Mouse (Mus musculus) forebrain, embryonic 14.5 days (tissue): ENCODE results near the gene Prr5l. TPM values are rescaled to one million over a fixed set of nuclear protein-coding genes. Genes with fewer than 3 reads are reported as not detected.

Source experiments
- ATAC-seq: fragments of 200-750 bp; cut with Nextera tagmentation; 2 replicates; pipeline ENCODE4 v1.8.0; 2017; ENCODE audit warnings: mild to moderate bottlenecking, moderate library complexity
- DNase-seq: peaks from one replicate; pipeline ENCODE4 v3.0.0-alpha.2; 2015; ENCODE audit warnings: low spot score
- H3K27ac ChIP-seq: fragments of 300-500 bp; sonication (generic); 2 replicates; pipeline ENCODE4 v1.5.1; 2014; ENCODE audit warnings: low read depth, mild to moderate bottlenecking, control low read depth, low read length, moderate library complexity
- H3K27me3 ChIP-seq: fragments of 300-500 bp; sonication (generic); replicated peaks from 2 replicates; pipeline ENCODE4 v1.6.1; 2014; ENCODE audit warnings: low read length, control low read depth, mixed read lengths; ENCODE audit not compliant: control insufficient read depth, insufficient read depth
- H3K36me3 ChIP-seq: fragments of 300-500 bp; sonication (generic); 2 replicates; pipeline ENCODE4 v1.6.1; 2014; ENCODE audit warnings: low read length, control low read depth; ENCODE audit not compliant: control insufficient read depth, insufficient read depth
- H3K4me1 ChIP-seq: fragments of 300-500 bp; sonication (generic); 2 replicates; pipeline ENCODE4 v1.6.1; 2014; ENCODE audit warnings: antibody characterized with exemption, low read length, control low read depth; ENCODE audit not compliant: control insufficient read depth, insufficient read depth
- H3K4me2 ChIP-seq: fragments of 300-500 bp; sonication (generic); 2 replicates; pipeline ENCODE4 v1.6.1; 2014; ENCODE audit warnings: mild to moderate bottlenecking, control low read depth, low read length
- H3K4me3 ChIP-seq: fragments of 300-500 bp; sonication (generic); 2 replicates; pipeline ENCODE4 v1.5.1; 2014; ENCODE audit warnings: low read depth, low read length, control low read depth
- H3K9ac ChIP-seq: fragments of 300-500 bp; sonication (generic); 2 replicates; pipeline ENCODE4 v1.6.1; 2014; ENCODE audit warnings: mild to moderate bottlenecking, low read length, control low read depth, moderate library complexity
- H3K9me3 ChIP-seq: fragments of 300-500 bp; sonication (generic); replicated peaks from 2 replicates; pipeline ENCODE4 v1.6.1; 2016; ENCODE audit warnings: low read length, control low read depth, mixed read lengths; ENCODE audit not compliant: control insufficient read depth
- WGBS: fragments of 180-500 bp; shearing (Covaris S2); extraction: QIAGEN DNeasy Blood & Tissue Kit; methylation state at CpG from one replicate; pipeline ENCODE4 v1.1.7; 2014; 5-methylcytosine and 5-hydroxymethylcytosine counted together
- polyA plus RNA-seq: library from polyadenylated mRNA; unstranded; fragments of >200 nt; fragmentation: Nextera tagmentation; extraction: Ambion mirVana; gene quantifications from 2 replicates; pipeline ENCODE4 v1.2.1, GENCODE M21; 2014

The Prr5l gene
- polyA plus RNA-seq, 1 experiment from 2014 or later = 5.4 TPM

DNA sequence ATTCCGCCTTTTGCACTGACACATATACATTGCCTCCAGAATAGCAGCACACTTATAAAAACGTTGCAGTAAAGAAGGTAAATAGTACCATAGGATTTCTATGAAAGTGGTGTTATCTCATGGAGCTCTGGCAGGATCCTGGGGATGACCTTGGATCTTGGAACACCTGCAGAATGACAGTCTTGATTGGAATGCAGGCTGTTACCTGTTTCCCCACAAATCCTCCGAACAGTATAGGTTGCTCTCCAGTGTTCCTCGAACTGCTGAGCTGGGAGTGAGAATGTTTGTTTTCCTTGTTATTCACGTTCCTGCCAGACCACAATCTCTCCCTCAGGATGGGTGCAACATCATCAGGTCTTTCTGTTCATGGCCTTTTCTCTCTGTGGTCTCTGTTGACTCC lies 75.1 kb downstream of the Prr5l start:
- H3K36me3 ChIP-seq = no peaks in the 10 kb centered on the region
- no peak overlapping the region for H3K9ac ChIP-seq
- WGBS = 84% methylated on average over 5 of the region's 5 CpGs
- H3K4me1 ChIP-seq = no peaks in the 10 kb centered on the region
- no peak overlapping the region for H3K4me2 ChIP-seq
- no peak for DNase-seq
- no peaks in the 10 kb centered on the region for H3K27me3 ChIP-seq
- H3K9me3 ChIP-seq = no peaks in the 10 kb centered on the region
- ATAC-seq = no peak
- no peak overlapping the region for H3K4me3 ChIP-seq
- no peak overlapping the region for H3K27ac ChIP-seq

DNA sequence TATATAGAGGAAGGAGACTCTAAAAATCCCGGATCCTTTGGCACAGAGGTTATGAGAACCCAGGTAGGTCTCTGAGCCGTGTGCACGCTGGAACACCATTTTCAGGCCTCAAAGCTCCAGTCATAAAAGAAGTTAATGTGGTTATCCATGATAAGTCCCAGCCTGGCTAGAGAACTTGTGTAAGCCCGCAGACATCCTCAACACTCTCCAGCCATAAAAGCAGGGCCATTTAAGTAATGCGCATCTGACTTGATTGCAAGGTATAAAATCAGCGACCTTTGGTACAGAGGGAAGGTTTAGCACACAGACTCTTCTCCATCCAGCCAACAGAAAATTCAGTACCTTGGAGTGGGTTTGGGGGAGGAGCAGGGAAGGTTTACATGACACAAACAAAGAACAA lies 80.6 kb downstream of the Prr5l start:
- ATAC-seq = no peak
- Histone ChIP-seq H3K27me3 (no peaks in the 10 kb centered on the region), H3K9me3 (no peaks in the 10 kb centered on the region), H3K9ac (no peak overlapping the region), H3K4me2 (no peak overlapping the region), H3K4me1 (peaks cover under 1% of the 10 kb centered on the region; the same call in 1 of the 2 replicates), H3K4me3 (no peak overlapping the region), H3K36me3 (no peaks in the 10 kb centered on the region), H3K27ac (no peak overlapping the region)
- DNase-seq = no peak
- 96% methylated on average over 6 of the region's 6 CpGs for WGBS

DNA sequence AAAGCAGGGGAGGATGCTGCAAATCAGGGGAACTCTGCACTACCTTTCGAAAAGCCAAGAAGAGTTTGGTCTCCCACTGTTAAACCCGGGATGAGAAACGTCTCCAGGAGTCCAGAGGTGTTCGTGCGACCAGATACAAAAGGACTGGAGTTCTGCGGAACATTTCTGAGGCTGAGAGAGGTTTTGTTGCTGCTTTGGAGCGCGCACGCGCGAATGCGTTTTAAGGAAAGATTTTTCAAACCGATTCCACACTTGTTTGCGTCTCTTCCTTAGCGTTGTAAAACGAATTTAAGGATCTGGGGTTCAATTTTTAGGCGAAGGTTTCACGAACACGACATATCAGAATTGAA lies 85.0 kb downstream of the Prr5l start:
- Histone ChIP-seq H3K4me1 (peaks cover 12% of the 10 kb centered on the region), H3K9me3 (no peaks in the 10 kb centered on the region), H3K27ac (no peak overlapping the region; the same call in 1 of the 2 replicates), H3K27me3 (no peaks in the 10 kb centered on the region), H3K4me3 (peak overlapping the region; percentile 44), H3K36me3 (no peaks in the 10 kb centered on the region), H3K4me2 (peak overlapping the region; percentile 88), H3K9ac (peak overlapping the region; percentile 61)
- ATAC-seq (no peak), DNase-seq (peak; percentile 48)
- WGBS = under 1% methylated on average over 19 of the region's 19 CpGs

DNA sequence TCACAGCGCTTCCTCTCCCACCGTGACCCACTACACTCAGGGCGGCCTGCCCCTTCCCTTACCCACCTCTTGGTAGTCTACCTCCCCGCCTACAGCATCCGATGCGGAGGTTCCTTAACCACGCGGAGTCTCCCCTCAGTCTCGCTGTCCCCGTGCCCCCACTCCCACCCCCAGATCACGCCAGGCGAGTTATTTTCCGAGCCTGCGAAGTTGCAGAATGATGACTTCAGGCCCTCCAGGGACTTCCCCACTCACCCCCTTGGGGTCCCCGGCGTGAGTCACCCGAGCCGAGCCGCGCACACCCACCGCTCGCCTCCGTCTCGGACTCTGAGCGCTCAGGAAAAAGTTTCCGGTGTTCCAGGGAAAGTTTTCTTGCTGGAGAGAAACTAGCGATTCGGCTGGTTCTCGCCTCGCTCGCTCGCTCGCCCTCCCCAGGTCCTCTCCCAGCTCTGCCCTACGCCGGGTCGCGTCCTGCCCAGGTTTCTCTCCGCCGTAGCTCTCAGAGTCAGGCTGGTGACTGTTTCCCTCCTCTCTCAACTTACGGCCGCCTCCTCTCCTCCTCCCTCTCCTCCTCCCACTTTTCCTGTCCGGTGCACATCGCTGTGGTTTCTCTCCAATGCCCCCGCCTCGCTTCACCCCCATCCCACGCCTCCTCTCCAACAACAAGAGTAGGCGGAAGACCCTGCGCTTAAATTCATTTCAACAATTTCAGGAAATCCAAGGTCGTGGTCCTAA lies 85.5 kb downstream of the Prr5l start:
- peak overlapping the region; percentile 44 for H3K4me3 ChIP-seq
- no peaks in the 10 kb centered on the region for H3K9me3 ChIP-seq
- H3K27me3 ChIP-seq = no peaks in the 10 kb centered on the region
- WGBS = under 1% methylated on average over 49 of the region's 49 CpGs
- peak; percentile 56 for DNase-seq
- H3K4me1 ChIP-seq = peaks cover 12% of the 10 kb centered on the region
- peak overlapping the region; percentile 61 for H3K9ac ChIP-seq
- H3K27ac ChIP-seq = peak overlapping the region; percentile 18; the same call in 1 of the 2 replicates
- no peaks in the 10 kb centered on the region for H3K36me3 ChIP-seq
- ATAC-seq = peak; percentile 59
- peak overlapping the region; percentile 88 for H3K4me2 ChIP-seq

DNA sequence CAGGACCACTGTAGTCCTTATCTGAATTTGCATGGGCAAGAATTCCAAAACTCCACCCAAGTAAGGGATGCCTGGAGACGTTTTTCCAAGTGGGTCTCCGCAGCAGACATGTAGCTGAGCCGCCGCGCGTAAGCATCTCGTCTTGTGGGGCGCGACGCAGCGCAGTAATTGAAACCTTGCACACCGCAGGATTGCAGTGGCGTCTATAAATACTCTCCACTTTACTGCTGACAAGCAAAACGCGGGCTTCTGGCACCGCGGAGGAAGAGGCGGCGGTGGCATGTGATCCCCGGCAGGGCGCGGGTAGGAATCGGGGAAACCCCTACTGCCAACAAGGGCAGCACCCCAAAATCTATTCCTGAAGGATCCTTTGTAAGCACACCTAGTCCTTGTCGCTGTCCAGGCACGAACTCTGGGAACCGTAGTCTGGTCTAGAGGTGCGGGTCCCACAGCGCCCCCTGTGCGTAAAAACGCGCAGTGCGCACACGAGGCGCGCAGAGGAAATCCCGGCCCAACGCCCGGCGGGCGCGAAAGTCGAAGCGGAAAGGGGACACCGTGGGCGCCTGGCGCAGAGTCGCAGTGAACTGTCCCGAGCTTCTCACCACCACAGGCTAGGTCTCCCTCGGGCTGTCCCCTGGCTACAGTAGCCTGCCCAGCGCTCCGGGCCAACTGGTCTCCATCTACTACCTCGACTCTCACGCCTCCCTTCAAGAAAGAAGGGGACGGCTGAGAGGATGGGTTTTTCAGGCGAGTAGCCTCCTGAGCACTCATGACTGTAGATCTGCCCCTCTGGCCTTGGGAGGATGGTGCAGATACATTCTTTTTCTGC lies 86.3 kb downstream of the Prr5l start:
- no peaks in the 10 kb centered on the region for H3K9me3 ChIP-seq
- H3K4me2 ChIP-seq = peak overlapping the region; percentile 88
- peak; percentile 84 for ATAC-seq
- H3K27ac ChIP-seq = 0 out of 2 replicates have a peak overlapping the region, but pooled peaks have one; percentile 18
- no peaks in the 10 kb centered on the region for H3K36me3 ChIP-seq
- no peaks in the 10 kb centered on the region for H3K27me3 ChIP-seq
- peaks cover 12% of the 10 kb centered on the region for H3K4me1 ChIP-seq
- peak overlapping the region; percentile 61 for H3K9ac ChIP-seq
- peak; percentile 83 for DNase-seq
- H3K4me3 ChIP-seq = peak overlapping the region; percentile 44
- 2% methylated on average over 55 of the region's 55 CpGs for WGBS

DNA sequence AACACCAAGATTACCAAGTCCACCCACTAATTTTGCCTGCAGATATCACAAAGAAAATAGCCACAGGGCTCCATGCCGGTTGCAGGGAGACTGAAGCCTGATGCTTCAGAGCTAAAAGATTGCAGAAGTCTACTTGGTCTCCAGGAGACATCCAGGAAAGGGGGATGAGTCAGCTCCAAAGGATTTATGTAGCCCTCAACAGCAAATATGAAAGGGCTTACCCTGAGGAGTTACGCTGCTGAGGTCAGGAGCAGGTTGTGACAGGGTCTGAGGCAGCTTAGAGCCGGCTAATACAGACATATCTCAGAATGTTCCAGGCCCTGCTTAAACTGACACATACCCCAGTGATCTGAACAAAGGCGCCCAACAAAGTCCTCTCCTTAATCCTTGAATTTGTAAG lies 90.7 kb downstream of the Prr5l start:
- H3K27ac ChIP-seq = no peak overlapping the region
- H3K9me3 ChIP-seq = no peaks in the 10 kb centered on the region
- no peaks in the 10 kb centered on the region for H3K27me3 ChIP-seq
- no peak for ATAC-seq
- H3K4me2 ChIP-seq = no peak overlapping the region
- no peak for DNase-seq
- WGBS = 73% methylated on average over 4 of the region's 4 CpGs
- H3K36me3 ChIP-seq = no peaks in the 10 kb centered on the region
- no peak overlapping the region for H3K9ac ChIP-seq
- no peak overlapping the region for H3K4me3 ChIP-seq
- H3K4me1 ChIP-seq = peaks cover 10% of the 10 kb centered on the region

DNA sequence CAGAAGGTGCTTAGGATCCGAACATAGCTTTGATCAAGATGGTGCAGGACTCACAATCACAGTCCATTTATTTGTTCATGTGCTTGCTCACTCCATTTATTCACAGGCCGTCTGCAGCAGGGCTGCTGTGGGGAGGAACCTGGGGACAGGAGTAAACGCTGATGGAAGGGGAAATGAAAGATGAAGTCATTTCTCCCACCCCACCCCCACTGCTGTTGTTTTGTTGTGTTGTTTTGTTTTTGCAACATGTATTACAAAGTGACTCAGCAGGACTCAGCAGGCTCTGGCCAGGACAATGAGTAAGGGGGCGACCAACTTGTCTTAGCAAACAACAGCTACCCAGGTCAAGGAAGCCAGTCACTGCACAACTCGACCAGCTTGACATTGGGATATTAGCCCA lies 99.6 kb downstream of the Prr5l start:
- no peaks in the 10 kb centered on the region for H3K9me3 ChIP-seq
- H3K4me3 ChIP-seq = no peak overlapping the region
- H3K4me1 ChIP-seq = no peaks in the 10 kb centered on the region
- H3K36me3 ChIP-seq = no peaks in the 10 kb centered on the region
- DNase-seq (no peak), ATAC-seq (no peak)
- H3K27ac ChIP-seq = no peak overlapping the region
- H3K9ac ChIP-seq = no peak overlapping the region
- H3K4me2 ChIP-seq = no peak overlapping the region
- 43% methylated on average over 5 of the region's 5 CpGs for WGBS
- H3K27me3 ChIP-seq = no peaks in the 10 kb centered on the region

DNA sequence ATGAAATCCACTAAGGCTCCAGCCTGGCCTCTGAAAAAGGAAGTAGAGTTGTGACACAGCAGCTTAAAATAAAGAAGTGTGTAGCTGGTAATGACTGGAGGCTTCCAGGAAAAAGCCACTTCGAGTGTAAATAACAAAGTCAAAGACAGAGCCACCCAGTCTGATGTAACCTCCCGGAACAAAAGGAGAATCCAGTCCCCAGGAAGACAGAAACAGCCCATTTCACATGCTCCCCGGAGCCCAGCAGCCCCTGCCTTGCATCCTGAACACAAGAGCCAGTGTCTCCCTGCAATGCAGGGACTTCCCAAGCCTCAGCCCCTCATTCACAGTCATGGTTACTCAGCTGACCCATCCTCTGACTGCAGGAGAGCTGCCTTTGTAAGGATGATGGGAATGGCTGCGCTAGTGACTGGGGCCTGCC lies 101.5 kb downstream of the Prr5l start:
- 71% methylated on average over 4 of the region's 4 CpGs for WGBS
- Histone ChIP-seq H3K9me3 (no peaks in the 10 kb centered on the region), H3K36me3 (no peaks in the 10 kb centered on the region), H3K27me3 (no peaks in the 10 kb centered on the region), H3K27ac (no peak overlapping the region), H3K9ac (no peak overlapping the region), H3K4me1 (no peaks in the 10 kb centered on the region), H3K4me2 (no peak overlapping the region), H3K4me3 (no peak overlapping the region)
- ATAC-seq (no peak), DNase-seq (no peak)

DNA sequence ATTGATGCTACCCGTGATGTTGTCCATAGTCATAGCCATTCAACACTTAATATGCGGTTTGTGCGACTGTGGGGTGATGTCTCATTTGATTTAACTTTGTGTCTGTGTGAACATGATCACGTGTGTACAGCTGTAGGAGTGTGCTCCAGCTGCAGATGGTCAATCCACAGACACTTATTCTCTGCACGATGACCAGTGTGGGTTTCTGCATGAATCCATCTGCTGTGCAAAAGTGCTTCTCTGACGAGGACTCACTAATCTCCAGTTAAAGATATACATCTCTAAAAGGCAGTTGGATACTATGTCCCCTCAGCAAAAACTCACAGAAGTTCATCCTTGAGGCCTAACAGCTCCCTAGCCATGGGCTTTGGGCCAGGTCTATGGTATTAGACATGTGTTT lies 104.7 kb downstream of the Prr5l start:
- H3K36me3 ChIP-seq = no peaks in the 10 kb centered on the region
- H3K4me3 ChIP-seq = no peak overlapping the region
- no peaks in the 10 kb centered on the region for H3K4me1 ChIP-seq
- no peaks in the 10 kb centered on the region for H3K9me3 ChIP-seq
- H3K4me2 ChIP-seq = no peak overlapping the region
- H3K27me3 ChIP-seq = no peaks in the 10 kb centered on the region
- H3K9ac ChIP-seq = no peak overlapping the region
- ATAC-seq (no peak), DNase-seq (no peak)
- 94% methylated on average over 6 of the region's 6 CpGs for WGBS
- H3K27ac ChIP-seq = no peak overlapping the region
